Mouse (Mus musculus) testis, adult 2 months (tissue): ENCODE measurements around the gene Iars2. TPM values are rescaled to one million over a fixed set of nuclear protein-coding genes. Genes with fewer than 3 reads are reported as not detected.

Experiments
- H3K27ac ChIP-seq: fragments of 200-500 bp; 2 replicates; pipeline ENCODE4 v1.5.1; 2012; ENCODE audit warnings: low read depth, low read length; ENCODE audit not compliant: control insufficient read depth, insufficient read depth
- H3K27me3 ChIP-seq: fragments of 200-500 bp; 2 replicates; pipeline ENCODE4 v1.6.1; 2012; ENCODE audit warnings: mild to moderate bottlenecking, low read length, moderate library complexity; ENCODE audit not compliant: control insufficient read depth, insufficient read depth
- H3K36me3 ChIP-seq: fragments of 200-500 bp; 2 replicates; pipeline ENCODE4 v1.6.1; 2012; ENCODE audit warnings: mild to moderate bottlenecking, low read length; ENCODE audit not compliant: control insufficient read depth, insufficient read depth
- H3K4me1 ChIP-seq: fragments of 200-500 bp; 2 replicates; pipeline ENCODE4 v1.6.1; 2012; ENCODE audit warnings: low read length; ENCODE audit not compliant: control insufficient read depth, insufficient read depth
- H3K4me3 ChIP-seq: fragments of 200-500 bp; 2 replicates; pipeline ENCODE4 v1.5.1; 2012; ENCODE audit warnings: low read depth, mild to moderate bottlenecking, low read length, moderate library complexity, mixed read lengths; ENCODE audit not compliant: control insufficient read depth
- CTCF ChIP-seq: fragments of 200-500 bp; IDR thresholded peaks from 2 replicates; pipeline ENCODE4 v1.5.1; 2012; ENCODE audit warnings: low read depth, mild to moderate bottlenecking, inconsistent platforms, low read length, moderate library complexity; ENCODE audit not compliant: control insufficient read depth, insufficient read depth, insufficient replicate concordance
- POLR2A ChIP-seq: fragments of 200-500 bp; IDR thresholded peaks from 2 replicates; pipeline ENCODE4 v1.6.1; 2012; ENCODE audit warnings: low read depth, mild to moderate bottlenecking, inconsistent platforms, low read length, moderate library complexity; ENCODE audit not compliant: control insufficient read depth
- polyA plus RNA-seq: library from polyadenylated mRNA; depleted of rRNA; stranded (reverse); fragments of >200 nt; gene quantifications from 2 replicates; pipeline ENCODE4 v1.2.3, GENCODE M21; 2012

The Iars2 gene
- polyA plus RNA-seq, 1 experiment, result 12.0 TPM

GRCm38 (mm10) chr1:185279288-185279687 lies 49.9 kb downstream of the Iars2 start:
- Histone ChIP-seq H3K4me3 (no peak overlapping the region), H3K27ac (no peak overlapping the region), H3K4me1 (no peaks in the 10 kb centered on the region), H3K36me3 (peaks cover 4% of the 10 kb centered on the region), H3K27me3 (no peaks in the 10 kb centered on the region)
- TF ChIP-seq CTCF, result no peak
- TF ChIP-seq POLR2A, result no peak

- TF ChIP-seq POLR2A (no peak), CTCF (no peak)
- Histone ChIP-seq H3K36me3 (peaks cover 4% of the 10 kb centered on the region), H3K27ac (no peak overlapping the region), H3K4me1 (no peaks in the 10 kb centered on the region), H3K4me3 (no peak overlapping the region), H3K27me3 (no peaks in the 10 kb centered on the region)
Measured at GRCm38 (mm10) chr1:185277022-185277421, 52.2 kb downstream of the Iars2 start.

- Histone ChIP-seq H3K36me3 (peaks cover 4% of the 10 kb centered on the region), H3K4me1 (no peaks in the 10 kb centered on the region), H3K4me3 (no peak overlapping the region), H3K27ac (no peak overlapping the region), H3K27me3 (no peaks in the 10 kb centered on the region)
- TF ChIP-seq CTCF (no peak), POLR2A (no peak)
Measured at GRCm38 (mm10) chr1:185275976-185276375, 53.2 kb downstream of the Iars2 start.

GRCm38 (mm10) chr1:185274819-185275545 lies 54.2 kb downstream of the Iars2 start:
- no peak for TF ChIP-seq CTCF
- Histone ChIP-seq H3K27me3 (no peaks in the 10 kb centered on the region), H3K4me3 (no peak overlapping the region), H3K27ac (no peak overlapping the region; the same call in 1 of the 2 replicates), H3K36me3 (peaks cover 4% of the 10 kb centered on the region), H3K4me1 (no peaks in the 10 kb centered on the region)

GRCm38 (mm10) chr1:185271373-185271772 lies 57.8 kb downstream of the Iars2 start:
- no peaks in the 10 kb centered on the region for H3K4me1 ChIP-seq
- TF ChIP-seq CTCF, result no peak
- TF ChIP-seq POLR2A, result no peak
- H3K36me3 ChIP-seq, result peaks cover 2% of the 10 kb centered on the region
- no peak overlapping the region for H3K27ac ChIP-seq
- no peaks in the 10 kb centered on the region for H3K27me3 ChIP-seq
- H3K4me3 ChIP-seq, result no peak overlapping the region

- Histone ChIP-seq H3K27ac (no peak overlapping the region), H3K27me3 (no peaks in the 10 kb centered on the region), H3K4me1 (no peaks in the 10 kb centered on the region), H3K4me3 (no peak overlapping the region), H3K36me3 (peaks cover 2% of the 10 kb centered on the region)
- TF ChIP-seq CTCF, result no peak
- no peak for TF ChIP-seq POLR2A
Measured at GRCm38 (mm10) chr1:185270403-185271097, 58.6 kb downstream of the Iars2 start.

GRCm38 (mm10) chr1:185268675-185269074 lies 60.5 kb downstream of the Iars2 start:
- Histone ChIP-seq H3K27ac (no peak overlapping the region), H3K4me1 (no peaks in the 10 kb centered on the region), H3K4me3 (no peak overlapping the region), H3K27me3 (no peaks in the 10 kb centered on the region), H3K36me3 (peaks cover 2% of the 10 kb centered on the region)
- no peak for TF ChIP-seq POLR2A
- no peak for TF ChIP-seq CTCF

- no peak overlapping the region for H3K4me3 ChIP-seq
- H3K27ac ChIP-seq, result no peak overlapping the region
- H3K27me3 ChIP-seq, result no peaks in the 10 kb centered on the region
- peak; percentile 66; the same call in 1 of the 2 replicates for TF ChIP-seq CTCF
- TF ChIP-seq POLR2A, result no peak
- no peaks in the 10 kb centered on the region for H3K4me1 ChIP-seq
- peaks cover 4% of the 10 kb centered on the region for H3K36me3 ChIP-seq
Measured at GRCm38 (mm10) chr1:185262565-185262964, 66.6 kb downstream of the Iars2 start.
